Mouse (Mus musculus) common myeloid progenitor, adult 5-6 weeks (primary cell): Measurements from ENCODE around the gene Ankrd55. TPM values are rescaled to one million over a fixed set of nuclear protein-coding genes. Genes with fewer than 3 reads are reported as not detected.

Experiments
- ATAC-seq: replicated peaks from 2 replicates; pipeline ENCODE4 v1.8.0; 2016; ENCODE audit warnings: low read depth, mild to moderate bottlenecking, moderate TSS enrichment, inconsistent platforms; ENCODE audit not compliant: poor library complexity, severe bottlenecking
- total RNA-seq: library from RNA; stranded (forward); fragments of 200-1000, 187-1606 nt; gene quantifications from 2 replicates; pipeline ENCODE4 v1.2.3, GENCODE M21; 2017

Ankrd55 gene
- total RNA-seq, 1 experiment from 2014 or later, result not detected

- ATAC-seq, result peak; percentile 84
Observed at GRCm38 (mm10) chr13:112433271-112433670, 145.0 kb downstream of the Ankrd55 start.

Other genes with a start within 250 kb of the Ankrd55 start
- gene Il6st, start 175.6 kb downstream of the Ankrd55 start, total RNA-seq, result 28.8 and 35.2 TPM in 2 replicates